Mouse (Mus musculus) embryonic facial prominence, embryonic 14.5 days (tissue): ENCODE results near the gene Csn1s1. TPM values are rescaled to one million over a fixed set of nuclear protein-coding genes. Genes with fewer than 3 reads are reported as not detected.

Source experiments
- ATAC-seq: fragments of 200-750 bp; cut with Nextera tagmentation; 2 replicates; pipeline ENCODE4 v1.8.0; 2017; ENCODE audit warnings: low read depth, moderate number of reproducible peaks, moderate TSS enrichment
- DNase-seq: peaks from one replicate; pipeline ENCODE4 v3.0.0-alpha.2; 2015; ENCODE audit warnings: low spot score
- H3K27ac ChIP-seq: fragments of 300-500 bp; sonication (generic); replicated peaks from 2 replicates; pipeline ENCODE4 v1.5.1; 2014; ENCODE audit warnings: low read depth, mild to moderate bottlenecking, low read length, moderate library complexity
- H3K27me3 ChIP-seq: fragments of 300-500 bp; sonication (generic); replicated peaks from 2 replicates; pipeline ENCODE4 v1.6.1; 2014; ENCODE audit warnings: low read length; ENCODE audit not compliant: control insufficient read depth, insufficient read depth
- H3K36me3 ChIP-seq: fragments of 300-500 bp; sonication (generic); 2 replicates; pipeline ENCODE4 v1.6.1; 2014; ENCODE audit warnings: low read length, mixed read lengths; ENCODE audit not compliant: control insufficient read depth, insufficient read depth
- H3K4me1 ChIP-seq: fragments of 300-500 bp; sonication (generic); 2 replicates; pipeline ENCODE4 v1.6.1; 2014; ENCODE audit warnings: antibody characterized with exemption, low read length; ENCODE audit not compliant: control insufficient read depth, insufficient read depth
- H3K4me2 ChIP-seq: fragments of 300-500 bp; sonication (generic); 2 replicates; pipeline ENCODE4 v1.6.1; 2014; ENCODE audit warnings: low read depth, mild to moderate bottlenecking, low read length, moderate library complexity, mixed read lengths
- H3K4me3 ChIP-seq: fragments of 300-500 bp; sonication (generic); 2 replicates; pipeline ENCODE4 v1.5.1; 2014; ENCODE audit warnings: low read depth, mild to moderate bottlenecking, low read length
- H3K9ac ChIP-seq: fragments of 300-500 bp; sonication (generic); 2 replicates; pipeline ENCODE4 v1.6.1; 2014; ENCODE audit warnings: low read depth, mild to moderate bottlenecking, low read length, moderate library complexity, mixed read lengths
- H3K9me3 ChIP-seq: fragments of 300-500 bp; sonication (generic); 2 replicates; pipeline ENCODE4 v1.6.1; 2016; ENCODE audit warnings: low read length; ENCODE audit not compliant: control insufficient read depth
- WGBS: fragments of 180-500 bp; shearing (Covaris S2); extraction: QIAGEN DNeasy Blood & Tissue Kit; methylation state at CpG from one replicate; pipeline ENCODE4 v1.1.7; 2014; 5-methylcytosine and 5-hydroxymethylcytosine counted together
- polyA plus RNA-seq: library from polyadenylated mRNA; unstranded; fragments of >200 nt; fragmentation: Nextera tagmentation; extraction: Ambion mirVana; gene quantifications from 2 replicates; pipeline ENCODE4 v1.2.1, GENCODE M21; 2014

Csn1s1 gene
- 0.25 TPM in 1 of 2 replicates, not detected in the other for polyA plus RNA-seq

DNA sequence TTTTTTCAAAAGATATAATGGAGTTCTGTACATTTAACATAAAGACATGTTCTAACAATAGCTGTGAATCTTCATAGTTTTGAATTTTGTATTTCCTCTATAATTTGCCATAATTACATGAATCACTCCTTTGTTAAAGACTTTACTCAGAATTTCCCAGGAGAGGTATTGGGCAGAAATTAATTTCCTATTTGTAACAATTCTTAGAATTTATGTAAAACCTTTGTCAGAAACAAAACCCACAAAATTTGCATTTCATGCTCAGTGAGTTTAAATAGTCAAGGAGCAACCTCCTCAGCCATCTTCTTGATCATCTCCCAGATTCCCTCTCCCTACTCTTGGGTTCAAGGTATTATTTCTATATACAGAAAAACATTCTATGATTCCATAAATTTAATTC, at the start of gene Csn1s1:
Csn1s1 (plus strand) TSS at position 301 of the 400 bp plus-strand sequence.
- H3K4me3 ChIP-seq: no peak within 1 kb of the TSS
- H3K4me1 ChIP-seq: no peaks in the 10 kb centered on the region
- no peak within 1 kb of the TSS for H3K4me2 ChIP-seq
- no peak within 1 kb of the TSS for H3K9ac ChIP-seq
- ATAC-seq (no peak), DNase-seq (no peak)
- H3K9me3 ChIP-seq: no peaks in the 10 kb centered on the region
- H3K36me3 ChIP-seq: no peaks in the 10 kb centered on the region
- no peaks in the 10 kb centered on the region for H3K27me3 ChIP-seq
- H3K27ac ChIP-seq: no peak within 1 kb of the TSS

DNA sequence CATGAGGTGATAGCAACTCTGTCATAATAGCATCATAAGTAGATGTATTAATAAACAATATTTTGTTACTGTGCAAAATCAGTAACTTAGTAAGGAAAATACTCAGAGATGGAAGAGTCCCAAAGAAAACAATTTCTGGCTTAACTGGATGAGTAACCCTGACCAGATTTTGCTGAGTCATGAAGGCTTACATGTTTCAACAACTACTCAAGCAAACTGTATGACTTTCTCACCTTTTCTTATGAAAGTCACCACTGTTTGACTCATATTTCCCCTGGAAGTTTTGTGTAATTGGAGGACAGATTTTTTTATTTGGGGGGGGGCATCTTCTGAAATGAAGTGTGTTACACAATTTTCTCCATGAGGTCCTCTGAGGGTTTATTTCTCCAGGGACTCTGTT, 43.3 kb upstream of the Csn1s1 start:
- Histone ChIP-seq H3K36me3 (no peaks in the 10 kb centered on the region), H3K9ac (no peak overlapping the region), H3K4me3 (no peak overlapping the region), H3K4me2 (no peak overlapping the region), H3K9me3 (no peaks in the 10 kb centered on the region), H3K4me1 (no peaks in the 10 kb centered on the region), H3K27me3 (no peaks in the 10 kb centered on the region), H3K27ac (no peak overlapping the region)
- no peak for ATAC-seq
- DNase-seq: peak; percentile 41

DNA sequence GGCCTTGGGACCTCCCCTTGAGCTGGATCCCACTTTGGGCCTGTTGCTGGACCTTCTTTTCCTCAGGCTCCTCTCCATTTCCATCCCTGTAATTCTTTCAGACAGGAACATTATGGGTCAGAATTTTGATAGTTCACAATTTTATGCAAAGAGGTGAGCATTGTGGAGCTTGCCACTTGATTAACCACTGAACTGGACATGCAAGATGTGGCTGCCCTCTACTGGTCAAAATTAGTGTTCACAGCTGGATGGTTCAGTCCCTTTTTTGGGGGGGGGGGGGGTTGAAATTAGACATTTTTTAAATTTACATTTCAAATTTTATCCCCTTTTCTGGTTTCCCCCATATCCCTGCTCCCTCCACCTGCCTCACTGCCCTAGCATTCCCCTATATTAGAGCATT, 23.2 kb upstream of the Csn1s1 start:
- H3K36me3 ChIP-seq: no peaks in the 10 kb centered on the region
- H3K9ac ChIP-seq: no peak overlapping the region
- no peaks in the 10 kb centered on the region for H3K9me3 ChIP-seq
- no peak overlapping the region for H3K4me2 ChIP-seq
- no peak for ATAC-seq
- no peak overlapping the region for H3K27ac ChIP-seq
- H3K4me3 ChIP-seq: no peak overlapping the region
- no peaks in the 10 kb centered on the region for H3K27me3 ChIP-seq
- H3K4me1 ChIP-seq: no peaks in the 10 kb centered on the region
- DNase-seq: peak; percentile 24

DNA sequence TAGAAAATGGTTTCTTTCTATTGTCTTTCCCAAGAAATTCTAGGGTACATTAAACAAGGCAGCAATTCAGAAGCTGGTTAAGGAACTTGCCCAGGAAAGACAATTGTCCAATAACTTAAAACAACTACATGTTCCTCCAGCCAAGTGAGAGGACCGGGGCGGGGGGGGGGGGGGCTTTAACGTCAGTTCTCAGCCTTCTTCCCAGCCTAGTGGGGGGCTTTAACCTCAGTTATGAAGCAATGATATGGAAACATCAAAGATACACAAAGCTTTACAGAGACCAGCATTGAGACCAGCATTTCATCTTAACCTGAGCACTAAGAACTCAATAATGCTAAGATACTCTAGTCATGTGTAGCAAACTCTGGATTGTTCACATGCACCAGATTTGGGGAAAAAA, 33.5 kb downstream of the Csn1s1 start, which contains the start of gene Csn2:
Csn2 (minus strand) TSS at position 101 of the 400 bp plus-strand sequence.
- no peak within 1 kb of the TSS for H3K27ac ChIP-seq
- no peaks in the 10 kb centered on the region for H3K4me1 ChIP-seq
- H3K27me3 ChIP-seq: no peaks in the 10 kb centered on the region
- no peaks in the 10 kb centered on the region for H3K9me3 ChIP-seq
- 78% methylated on average over 3 of the region's 3 CpGs for WGBS
- ATAC-seq (no peak), DNase-seq (no peak)
- no peak within 1 kb of the TSS for H3K4me3 ChIP-seq
- H3K4me2 ChIP-seq: no peak within 1 kb of the TSS
- no peaks in the 10 kb centered on the region for H3K36me3 ChIP-seq
- H3K9ac ChIP-seq: no peak within 1 kb of the TSS

DNA sequence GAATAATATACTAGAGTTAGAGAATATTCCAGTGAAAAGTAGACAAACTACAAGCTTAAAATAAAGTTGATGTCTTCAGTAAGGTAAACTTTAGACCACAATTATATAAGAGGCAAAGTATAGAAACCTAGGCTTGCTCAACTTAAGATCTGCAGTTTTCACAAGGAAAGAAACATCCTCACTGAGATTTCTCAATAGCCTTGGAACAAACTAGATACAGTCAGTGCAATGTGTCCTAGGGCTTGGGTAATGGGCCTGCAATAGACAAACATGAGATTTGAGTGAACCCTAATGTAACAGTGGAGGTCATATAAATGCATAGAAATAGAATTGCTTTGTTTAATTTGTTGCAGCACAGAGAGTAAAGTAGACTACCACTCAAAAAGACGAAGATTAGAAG, 39.9 kb downstream of the Csn1s1 start:
- Histone ChIP-seq H3K27me3 (no peaks in the 10 kb centered on the region), H3K36me3 (no peaks in the 10 kb centered on the region), H3K9ac (no peak overlapping the region), H3K4me1 (no peaks in the 10 kb centered on the region), H3K4me2 (no peak overlapping the region), H3K9me3 (no peaks in the 10 kb centered on the region), H3K27ac (no peak overlapping the region), H3K4me3 (no peak overlapping the region)
- WGBS: 67% methylated on average over 1 of the region's 1 CpGs
- ATAC-seq: no peak
- no peak for DNase-seq

Other genes starting within 250 kb of the Csn1s1 start
- gene Ugt2b38, start 242.0 kb upstream of the Csn1s1 start, polyA plus RNA-seq: not detected in 2 replicates
- gene Ugt2a2, start 183.9 kb upstream of the Csn1s1 start, polyA plus RNA-seq: 5.1 and 9.2 TPM in 2 replicates
- not detected in 2 replicates for gene Gm43638, start 179.4 kb upstream of the Csn1s1 start, polyA plus RNA-seq
- 21.8 and 26.0 TPM in 2 replicates for gene Ugt2a1, start 175.3 kb upstream of the Csn1s1 start, polyA plus RNA-seq
- gene Sult1b1, start 128.0 kb upstream of the Csn1s1 start, polyA plus RNA-seq: 0.84 and 0.96 TPM in 2 replicates
- gene Sult1d1, start 97.2 kb upstream of the Csn1s1 start, polyA plus RNA-seq: 1.0 and 2.3 TPM in 2 replicates
- 7.6 and 8.2 TPM in 2 replicates for gene Sult1e1, start 74.6 kb upstream of the Csn1s1 start, polyA plus RNA-seq
- not detected in 2 replicates for gene Csn2, start 33.4 kb downstream of the Csn1s1 start, polyA plus RNA-seq
- not detected in 2 replicates for gene Csn1s2a, start 108.4 kb downstream of the Csn1s1 start, polyA plus RNA-seq
- gene Csn1s2b, start 141.9 kb downstream of the Csn1s1 start, polyA plus RNA-seq: 0.22 and 0.42 TPM in 2 replicates
- not detected in 2 replicates for gene Prr27, start 159.5 kb downstream of the Csn1s1 start, polyA plus RNA-seq
- 0.51 and 1.7 TPM in 2 replicates for gene Odam, start 218.8 kb downstream of the Csn1s1 start, polyA plus RNA-seq